In genomic region chr15:97170074-97170473, GRCm38 (mm10) we compare ENCODE assay signal across 15 mouse cellular contexts.
A peak's percentile ranks its signal among the peaks of the same experiment; 100 is the strongest.
DNase-seq lines count a peak whose midpoint lies in the region; ATAC-seq and TF ChIP-seq lines count a peak whose summit lies in the region.
"Had no signal": no experiment of that assay in that cellular context is flagged by ENCODE, and none has a peak within 500 bp of the region (broad histone marks: within the 10 kb centered on the region; RNA-seq: fewer than 3 reads in every experiment).

No protein-coding gene starts in this region.

- TF ChIP-seq CTCF in layer of hippocampus, adult 2 months (conservative IDR thresholded peaks at IDR 0.05), result no peak

- WGBS in heart, embryonic 13.5 days, result 50% methylated on average over 6 of the region's 6 CpGs

- no peaks in the 10 kb centered on the region for H3K9me3 ChIP-seq in heart, embryonic 13.5 days
- H3K9me3 ChIP-seq: embryonic facial prominence, embryonic 12.5 days; liver, embryonic 13.5 days; neural tube, embryonic 13.5 days had no signal

- no peaks in the 10 kb centered on the region for H3K36me3 ChIP-seq in heart, embryonic 13.5 days
- H3K36me3 ChIP-seq: embryonic facial prominence, embryonic 12.5 days; liver, embryonic 13.5 days; neural tube, embryonic 13.5 days had no signal

- no peaks in the 10 kb centered on the region for H3K27me3 ChIP-seq in heart, embryonic 13.5 days (replicated peaks)
- H3K27me3 ChIP-seq: embryonic facial prominence, embryonic 12.5 days; liver, embryonic 13.5 days; neural tube, embryonic 13.5 days had no signal

- no peak for ATAC-seq in heart, embryonic 13.5 days (ENCODE audit: extremely low read depth, insufficient number of reproducible peaks, low FRiP score, low TSS enrichment)
- ATAC-seq in erythroblast, adult 5-6 weeks (replicated peaks; ENCODE audit: low FRiP score, poor library complexity, severe bottlenecking), result no peak
- ATAC-seq: midbrain, embryonic 16.5 days had no signal

- DNase-seq in adrenal gland, postnatal 10 days, result peak; percentile 53
- DNase-seq in adrenal gland, postnatal 25 days, result no peak
- DNase-seq in gastrocnemius, postnatal 14 days, result peak; percentile 76
- peak; percentile 16 for DNase-seq in lung, postnatal 14 days
- DNase-seq in layer of hippocampus, adult 2 months (ENCODE audit: low spot score in 2 of 2), result no peak
- DNase-seq in layer of hippocampus, adult 9-10 months (ENCODE audit: low spot score), result no peak
- DNase-seq: kidney, adult 9 months; left cerebral cortex, postnatal 4 days; liver, embryonic 13.5 days; retina, postnatal 1 day had no signal

- no peak overlapping the region for H3K4me3 ChIP-seq in heart, embryonic 13.5 days
- H3K4me3 ChIP-seq in layer of hippocampus, adult 2 months, result no peak overlapping the region
- H3K4me3 ChIP-seq: embryonic facial prominence, embryonic 12.5 days; liver, embryonic 13.5 days; neural tube, embryonic 13.5 days had no signal

- intact Hi-C loops in gastrocnemius, postnatal 14 days (cut with DNase I; ENCODE audit: low total_unique reads), result no loop called here

- H3K4me2 ChIP-seq in heart, embryonic 13.5 days, result no peak overlapping the region
- H3K4me2 ChIP-seq: embryonic facial prominence, embryonic 12.5 days; liver, embryonic 13.5 days; neural tube, embryonic 13.5 days had no signal

- H3K4me1 ChIP-seq in heart, embryonic 13.5 days, result peaks cover 41% of the 10 kb centered on the region
- H3K4me1 ChIP-seq: liver, embryonic 13.5 days had no signal

- peak overlapping the region; percentile 20; the same call in 1 of the 2 replicates for H3K27ac ChIP-seq in heart, embryonic 13.5 days (replicated peaks)
- H3K27ac ChIP-seq in layer of hippocampus, adult 2 months, result no peak overlapping the region
- H3K27ac ChIP-seq: embryonic facial prominence, embryonic 12.5 days; liver, embryonic 13.5 days; neural tube, embryonic 13.5 days had no signal

- no peak overlapping the region for H3K9ac ChIP-seq in heart, embryonic 13.5 days
- H3K9ac ChIP-seq: embryonic facial prominence, embryonic 12.5 days; liver, embryonic 13.5 days; neural tube, embryonic 13.5 days had no signal

Comparison
In these comparisons a context has a peak if more than half of its experiments do, and no peak if none do; other contexts are left out.
1. DNase-seq: peak in adrenal gland, postnatal 10 days (single experiment), gastrocnemius, postnatal 14 days (single experiment) and lung, postnatal 14 days (single experiment); none in adrenal gland, postnatal 25 days (single experiment), layer of hippocampus, adult 2 months (0 of 2) and layer of hippocampus, adult 9-10 months (single experiment).